Mouse (Mus musculus): ENCODE measurements at regions not wholly inside any gene's neighbourhood (a gene's known extent, or its start where the extent isn't known, plus 50 kb on each side); places are given as distances from the start of the nearest gene placed in this dataset.

DNA sequence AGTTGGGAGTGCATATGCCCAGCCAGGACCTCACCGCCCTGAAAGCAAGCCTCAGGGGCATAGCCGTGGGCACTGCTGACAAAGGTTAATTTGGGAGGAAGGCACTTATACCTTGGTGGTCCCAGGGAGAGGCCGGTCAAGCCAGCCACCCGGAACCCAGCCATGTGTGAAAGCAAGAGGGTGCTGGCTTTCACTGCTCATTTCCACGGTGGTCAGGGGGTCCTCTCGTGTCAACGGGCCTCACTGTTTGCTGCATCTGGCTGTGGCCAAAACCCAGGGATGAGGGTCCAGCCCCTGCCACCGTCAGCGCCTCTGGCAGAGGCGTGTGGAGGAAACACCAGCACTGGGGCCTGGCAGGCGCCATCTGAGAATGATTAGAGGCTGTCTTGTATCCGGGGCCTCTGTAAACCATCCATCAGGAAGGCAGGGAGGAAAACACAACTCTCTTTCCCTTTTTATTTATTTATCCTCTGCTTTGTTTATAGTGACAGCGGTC, 238.7 kb downstream of the Cdc5l start:
- no peak for TF ChIP-seq CTCF (IDR thresholded peaks at IDR 0.05; ENCODE audit: control insufficient read depth, insufficient read depth, insufficient read length)
- TF ChIP-seq MAX (IDR thresholded peaks at IDR 0.05): no peak
- no peak for TF ChIP-seq USF1 (IDR thresholded peaks at IDR 0.05; ENCODE audit: low read depth)
- TF ChIP-seq CEBPB (IDR thresholded peaks at IDR 0.05; ENCODE audit: low read depth): no peak
- no peak for TF ChIP-seq MYOG (IDR thresholded peaks at IDR 0.05; ENCODE audit: control insufficient read depth, extremely low read depth, insufficient read length)
- no peak for TF ChIP-seq MYOD1 (IDR thresholded peaks at IDR 0.05; ENCODE audit: control insufficient read depth, insufficient read length, low read depth)
